Mouse (Mus musculus) heart, postnatal 4 days (tissue): Measurements from ENCODE around the gene Coq4. TPM values are rescaled to one million over a fixed set of nuclear protein-coding genes. Genes with fewer than 3 reads are reported as not detected.
A peak's percentile ranks its signal among the peaks of the same experiment; 100 is the strongest.
"Not testable (repeated sequence)": the region's sequence is repeated elsewhere in the genome, so short reads cannot be mapped to it uniquely, and the experiment has no call there.

Experiments
- DNase-seq: peaks from one replicate; pipeline ENCODE4 v3.0.0; 2021
- total RNA-seq, 2 experiments: library from RNA; stranded (reverse); gene quantifications; 2 replicates each; pipeline ENCODE4 v1.2.3; 2021

Coq4 gene
- total RNA-seq = 10 to 100 TPM; 14.6 to 14.7 TPM

DNA sequence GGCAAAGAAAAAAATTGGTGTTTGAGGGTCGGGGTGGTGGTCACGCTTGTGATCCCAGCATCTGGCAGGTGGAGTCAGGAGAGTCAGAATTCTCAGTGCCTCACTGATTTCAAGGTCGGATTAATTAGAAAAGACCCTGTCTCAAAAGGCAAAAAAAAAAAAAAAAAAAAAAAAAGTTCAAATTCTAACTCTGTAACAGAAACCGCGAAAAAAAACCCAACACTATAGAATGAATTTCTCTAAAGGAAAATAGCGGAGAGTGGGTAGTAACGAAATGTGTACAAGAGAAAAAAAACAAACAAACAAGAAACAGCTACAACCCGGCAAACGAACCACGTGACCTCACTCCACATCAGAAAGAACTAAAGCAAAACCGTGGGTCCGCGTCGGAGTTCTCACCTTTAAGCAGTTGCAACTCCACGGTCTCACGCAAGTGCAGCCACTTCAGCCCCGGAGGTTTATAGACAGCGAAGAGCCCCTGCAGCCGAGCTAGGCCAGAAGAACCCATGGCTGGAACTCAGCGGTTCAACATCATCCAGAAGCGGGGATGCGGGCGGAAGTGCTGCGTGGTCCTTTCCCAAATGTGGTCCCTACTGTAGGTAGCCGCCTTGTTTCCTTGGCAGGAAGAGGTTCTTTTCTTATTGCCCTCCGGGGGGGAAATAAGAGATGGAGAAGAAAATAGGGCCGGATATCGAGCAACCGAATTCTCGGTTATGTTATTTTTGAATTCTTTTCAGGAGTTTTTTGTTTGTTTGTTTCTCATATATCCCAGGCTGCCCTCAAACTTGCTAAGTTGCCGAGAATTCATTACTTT lies at the start of gene Coq4:
Coq4 (plus strand) TSS at position 390 of the 814 bp plus-strand sequence.
- DNase-seq = peak; percentile 90

DNA sequence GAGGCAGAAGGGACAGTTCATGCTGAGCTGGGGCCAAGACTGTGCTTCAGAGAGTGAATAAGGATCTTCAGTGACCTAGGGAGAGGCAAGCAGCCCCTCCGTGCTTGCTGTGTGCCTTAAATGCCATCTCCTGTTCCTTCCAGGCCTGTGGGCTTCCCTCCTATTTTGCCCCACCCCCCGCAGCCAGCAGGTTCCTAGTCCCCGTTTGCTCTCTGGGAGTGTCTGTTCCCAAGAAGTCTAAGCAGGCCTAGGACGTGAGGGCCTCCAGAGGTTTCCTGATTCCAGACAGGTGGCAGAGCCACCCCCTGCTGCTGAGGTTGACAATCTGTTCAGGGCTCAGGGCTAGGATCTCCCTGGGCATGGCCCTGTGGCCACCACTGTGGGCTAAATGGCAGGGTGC lies 48.5 kb upstream of the Coq4 start:
- DNase-seq = no peak

DNA sequence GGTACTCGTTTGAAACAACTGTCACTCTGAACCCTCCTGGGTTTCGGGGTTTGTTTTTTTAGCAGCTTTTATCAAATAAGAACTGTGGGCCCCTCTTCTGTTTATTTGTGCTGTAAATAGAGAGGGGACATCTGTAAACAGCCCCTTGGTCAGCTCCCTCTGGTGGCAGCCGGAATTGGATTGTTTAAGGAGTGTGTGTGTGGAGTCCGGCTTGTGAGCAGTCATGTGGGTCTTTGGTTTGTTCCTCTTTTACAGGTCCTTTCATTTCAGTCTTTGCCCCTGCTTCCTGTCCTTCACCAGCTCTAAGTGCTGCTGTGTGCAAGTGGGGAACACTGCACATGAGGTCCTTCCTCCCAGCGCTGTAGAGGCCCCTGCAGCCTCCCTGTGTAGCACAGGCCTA lies 47.9 kb upstream of the Coq4 start:
- DNase-seq = no peak

DNA sequence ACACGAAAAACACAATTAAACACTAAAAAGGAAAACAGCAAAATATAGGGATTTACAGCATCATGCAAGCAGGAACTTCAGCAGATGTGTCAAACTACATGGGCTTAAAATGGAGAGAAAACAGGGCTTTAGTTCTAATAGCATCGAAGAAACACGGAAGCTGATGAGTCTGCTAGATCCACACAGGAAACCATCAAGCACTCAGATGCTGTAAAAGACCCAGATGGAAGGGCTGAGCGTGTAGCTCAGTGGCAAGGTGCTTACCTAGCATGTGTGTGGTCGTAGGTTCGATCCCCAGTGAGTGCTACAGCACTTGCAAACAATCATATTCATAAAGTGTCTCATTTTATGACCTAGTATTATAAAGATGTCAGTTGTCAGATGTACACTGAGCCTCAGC lies 46.1 kb upstream of the Coq4 start:
- no peak for DNase-seq

DNA sequence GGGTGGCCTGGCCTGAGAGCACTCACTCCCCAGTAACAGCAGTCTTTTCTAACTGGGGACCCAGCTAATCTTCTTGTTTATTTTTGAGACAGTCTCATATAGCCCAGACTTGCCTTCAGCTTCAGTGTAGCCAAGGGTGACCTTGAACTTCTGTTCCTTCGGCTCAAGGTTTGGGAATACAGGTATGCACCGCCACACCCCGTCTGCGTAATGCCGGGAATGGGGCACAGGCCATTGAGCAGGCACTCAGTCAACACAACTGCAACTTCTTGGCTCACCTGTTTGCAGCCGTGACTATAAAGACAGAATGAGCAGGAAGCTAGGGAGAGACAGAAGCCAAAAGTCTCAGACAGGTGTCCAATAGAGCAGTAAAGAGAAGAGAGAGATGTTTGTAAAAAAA lies 43.0 kb upstream of the Coq4 start:
- no peak for DNase-seq

DNA sequence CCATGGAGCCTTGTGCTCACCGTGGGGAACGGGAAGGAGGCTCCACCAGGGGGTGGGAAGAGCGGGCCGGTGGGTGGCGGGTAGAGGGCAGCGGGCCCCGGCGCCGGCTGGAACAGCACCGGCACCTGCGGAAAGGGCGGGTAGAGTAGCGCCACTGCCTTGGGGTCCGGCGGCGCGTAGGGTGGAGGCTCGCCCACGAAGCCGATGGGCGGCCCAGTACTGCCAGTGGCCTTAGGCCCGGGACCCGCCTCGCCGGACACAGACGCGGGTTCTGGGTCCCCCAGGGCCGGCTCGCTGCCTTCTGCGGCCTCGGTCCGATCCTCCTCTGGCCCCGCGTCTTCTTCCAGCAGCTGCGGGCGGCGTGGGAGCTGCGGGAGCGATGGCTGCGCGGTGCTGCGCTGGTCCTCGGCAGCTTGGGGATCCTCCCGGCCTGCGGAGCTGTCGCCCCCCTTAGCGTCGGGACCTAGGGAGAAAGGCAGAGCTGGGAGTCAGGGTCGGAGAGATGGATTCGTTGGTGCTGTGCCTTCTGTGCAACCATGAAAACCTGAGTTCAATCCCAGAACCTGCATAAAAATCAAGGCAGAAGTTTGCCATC lies 40.0 kb upstream of the Coq4 start:
- DNase-seq = no peak

DNA sequence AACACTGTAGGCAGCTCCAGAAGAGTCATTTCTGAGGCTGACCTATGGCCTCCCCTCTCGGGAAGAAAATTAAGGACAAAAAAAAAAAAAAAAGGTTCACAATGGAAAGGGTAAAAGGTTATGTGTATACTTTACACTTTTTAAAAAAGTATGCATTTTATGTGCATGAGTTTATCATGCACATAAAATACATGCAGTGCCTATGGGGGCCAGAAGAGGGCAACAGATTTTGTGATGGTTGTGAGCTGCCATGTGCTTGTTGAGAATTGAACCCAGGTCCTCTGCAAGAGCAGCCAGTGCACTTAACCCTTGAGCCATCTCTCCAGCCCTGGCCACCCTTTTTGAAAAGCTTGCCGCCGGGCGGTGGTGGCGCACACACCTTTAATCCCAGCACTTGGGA lies 39.4 kb upstream of the Coq4 start:
- DNase-seq = no peak

DNA sequence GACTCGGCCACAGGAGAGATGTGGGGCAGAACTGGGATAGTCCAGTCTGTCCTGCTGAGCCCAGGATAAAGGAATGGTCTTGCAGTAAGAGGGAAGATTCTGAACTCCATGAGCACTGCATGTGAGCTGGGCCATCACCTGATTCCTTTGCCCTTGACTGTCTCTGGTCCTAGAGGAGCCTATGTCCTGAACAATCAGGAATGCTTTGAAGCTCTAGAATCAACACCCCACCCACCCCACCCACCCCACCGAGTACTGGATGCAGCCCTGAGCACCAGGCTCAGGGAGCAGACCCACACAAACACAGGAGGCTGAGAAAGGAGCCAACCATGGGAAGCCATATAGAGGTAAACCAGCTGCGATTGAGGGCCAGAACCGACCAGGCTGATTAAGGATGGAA lies 38.8 kb upstream of the Coq4 start:
- DNase-seq = no peak

DNA sequence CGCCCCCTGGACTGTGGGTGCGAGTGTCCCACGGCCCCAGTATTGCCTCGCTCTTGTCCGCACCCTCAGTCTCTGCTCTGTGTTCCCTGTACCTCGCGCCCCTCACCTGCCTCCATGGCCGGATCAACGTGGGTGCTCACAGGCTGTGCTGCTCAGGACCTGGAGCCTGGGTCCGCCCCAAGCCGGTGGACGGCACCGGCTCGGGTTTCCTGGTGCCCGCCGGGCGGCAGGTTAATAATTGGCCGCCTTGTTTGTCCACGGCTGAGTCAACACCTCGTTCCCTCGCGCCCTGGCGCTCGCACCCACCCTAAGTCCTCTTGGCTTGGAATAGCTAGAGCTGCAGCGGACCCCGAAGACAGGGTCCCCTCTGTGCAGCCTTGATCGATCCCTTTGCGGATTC lies 35.8 kb upstream of the Coq4 start, which contains the start of gene Gm13420:
Gm13420 (minus strand) TSS at position 189 of the 400 bp plus-strand sequence.
- peak; percentile 3 for DNase-seq

DNA sequence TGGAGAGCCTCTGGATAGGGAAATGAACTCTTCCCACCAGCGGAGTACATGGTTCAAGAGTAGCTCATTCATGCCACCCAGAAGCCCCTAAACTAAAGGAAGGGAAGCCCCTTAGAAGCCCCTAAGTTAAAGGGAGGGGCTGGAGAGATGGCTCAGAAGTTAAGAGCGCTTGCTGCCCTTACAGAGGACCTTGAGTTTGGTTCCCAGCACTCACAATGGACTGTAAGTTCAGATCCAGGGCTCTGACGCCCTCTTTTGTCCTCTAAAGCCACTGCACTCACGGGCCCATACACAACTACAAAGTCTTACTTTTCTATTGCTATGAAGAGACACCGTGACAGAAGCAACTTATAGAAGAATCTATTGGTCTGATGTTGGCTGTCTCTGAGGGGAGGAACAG lies 34.9 kb upstream of the Coq4 start:
- no peak for DNase-seq

DNA sequence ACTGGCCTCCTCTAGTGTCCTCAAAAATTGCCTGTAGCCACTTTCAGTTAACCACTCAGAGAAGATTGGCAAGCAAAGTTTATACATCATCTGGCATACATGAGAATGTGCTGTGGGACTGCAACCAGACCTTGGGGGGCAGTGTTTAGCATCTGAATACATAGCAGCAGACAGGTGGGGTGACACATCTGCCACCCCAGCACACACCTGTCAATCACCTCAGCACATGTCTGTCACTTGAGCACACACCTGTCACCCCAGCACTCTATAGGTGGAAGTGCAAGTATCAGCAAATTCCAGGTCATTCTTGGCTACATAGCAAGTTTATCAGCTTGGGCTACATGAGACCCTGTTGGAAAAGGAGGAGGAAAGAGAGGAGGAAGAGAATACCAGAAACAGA lies 31.6 kb upstream of the Coq4 start:
- DNase-seq = no peak

DNA sequence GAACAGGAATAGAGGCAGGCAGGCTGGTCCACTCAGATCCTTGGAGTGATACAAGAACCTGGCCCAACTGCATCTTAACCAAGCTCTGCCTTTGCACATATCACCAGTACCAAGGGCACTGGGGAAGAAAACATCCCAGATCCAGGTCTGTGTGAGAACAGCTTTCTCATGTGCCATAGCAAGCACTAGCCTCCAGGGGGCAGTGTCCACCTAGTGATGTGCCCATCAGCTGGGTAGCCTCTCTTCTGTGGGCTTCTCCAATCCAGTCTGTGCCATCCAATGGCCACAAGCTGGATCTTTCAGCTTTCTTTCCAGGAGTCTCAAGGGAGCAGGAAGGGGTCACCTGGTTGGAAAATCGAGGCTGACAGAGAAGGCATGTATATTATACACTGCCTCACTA lies 22.5 kb upstream of the Coq4 start:
- peak; percentile 74 for DNase-seq

DNA sequence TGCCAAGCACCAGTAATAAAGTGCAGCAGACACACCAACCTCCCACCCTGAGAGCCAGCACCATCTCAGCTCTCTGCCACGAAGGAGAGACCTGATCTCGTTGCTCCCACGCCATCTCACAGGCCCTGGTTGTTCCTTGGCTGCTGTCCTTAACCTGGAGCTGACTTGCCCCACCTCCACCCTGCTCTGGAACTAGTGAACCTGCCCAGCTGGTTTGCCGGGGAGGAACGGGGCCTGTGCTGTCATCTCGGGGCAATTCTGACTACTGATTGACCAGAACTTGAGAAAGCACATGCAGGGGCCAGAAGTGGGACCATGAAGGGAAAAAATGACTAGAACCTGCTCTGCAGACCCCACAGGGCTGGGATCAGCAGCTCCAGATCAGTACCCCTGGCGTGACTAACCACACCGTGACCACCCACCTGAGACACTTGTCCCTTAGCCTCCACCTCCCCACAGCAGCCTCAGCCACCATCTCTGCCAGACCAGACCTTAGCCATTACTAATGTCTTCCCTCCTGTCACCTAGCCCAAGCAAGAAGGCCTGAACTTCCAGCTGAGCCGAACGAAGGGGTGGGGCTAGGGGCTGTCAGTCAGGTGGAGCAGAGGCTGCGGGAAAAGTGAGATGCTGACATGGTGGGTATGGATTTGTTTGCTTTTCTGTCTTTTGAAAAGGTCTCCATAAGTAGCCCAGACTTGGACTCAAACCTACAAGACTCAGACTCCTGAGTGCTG lies 19.1 kb upstream of the Coq4 start:
- no peak for DNase-seq

DNA sequence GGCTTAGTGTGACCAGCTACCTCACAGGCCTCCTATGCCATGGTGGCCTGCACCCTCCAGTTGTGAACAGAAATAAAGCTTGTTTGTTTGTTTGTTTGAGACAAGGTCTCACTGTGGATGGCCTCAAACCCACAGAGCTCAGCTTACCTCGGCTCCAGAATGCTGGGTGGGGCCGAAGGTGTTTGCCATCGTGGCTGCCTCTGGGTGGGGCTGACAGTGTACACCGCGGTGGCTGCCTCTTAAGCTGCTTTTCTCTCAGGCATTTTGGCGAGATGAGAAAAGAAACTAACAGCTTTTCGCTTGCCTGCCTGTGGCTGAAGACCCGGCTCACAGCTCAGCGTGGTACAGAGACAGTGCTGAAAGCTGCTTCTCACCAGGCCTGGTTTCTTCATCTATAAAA lies 18.4 kb upstream of the Coq4 start:
- no peak for DNase-seq

DNA sequence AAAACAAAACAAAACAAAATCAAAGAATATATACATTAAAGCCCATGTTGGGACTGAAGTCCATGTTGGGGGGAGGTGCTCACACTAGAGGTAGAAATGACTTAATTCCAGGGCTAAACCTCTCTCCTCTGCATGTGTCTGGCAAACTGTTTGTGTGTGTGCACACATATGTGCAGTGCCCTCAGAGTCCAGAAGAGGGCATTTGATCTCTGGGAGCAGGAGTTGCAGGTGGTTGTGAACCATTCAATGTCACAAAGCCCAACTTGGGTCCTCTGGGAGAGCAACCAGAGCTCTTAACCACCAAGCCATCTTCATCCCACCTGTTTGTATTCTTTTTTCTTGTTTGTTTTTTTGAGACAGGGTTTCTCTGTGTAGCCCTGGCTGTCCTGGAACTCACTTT lies 17.1 kb upstream of the Coq4 start:
- no peak for DNase-seq

DNA sequence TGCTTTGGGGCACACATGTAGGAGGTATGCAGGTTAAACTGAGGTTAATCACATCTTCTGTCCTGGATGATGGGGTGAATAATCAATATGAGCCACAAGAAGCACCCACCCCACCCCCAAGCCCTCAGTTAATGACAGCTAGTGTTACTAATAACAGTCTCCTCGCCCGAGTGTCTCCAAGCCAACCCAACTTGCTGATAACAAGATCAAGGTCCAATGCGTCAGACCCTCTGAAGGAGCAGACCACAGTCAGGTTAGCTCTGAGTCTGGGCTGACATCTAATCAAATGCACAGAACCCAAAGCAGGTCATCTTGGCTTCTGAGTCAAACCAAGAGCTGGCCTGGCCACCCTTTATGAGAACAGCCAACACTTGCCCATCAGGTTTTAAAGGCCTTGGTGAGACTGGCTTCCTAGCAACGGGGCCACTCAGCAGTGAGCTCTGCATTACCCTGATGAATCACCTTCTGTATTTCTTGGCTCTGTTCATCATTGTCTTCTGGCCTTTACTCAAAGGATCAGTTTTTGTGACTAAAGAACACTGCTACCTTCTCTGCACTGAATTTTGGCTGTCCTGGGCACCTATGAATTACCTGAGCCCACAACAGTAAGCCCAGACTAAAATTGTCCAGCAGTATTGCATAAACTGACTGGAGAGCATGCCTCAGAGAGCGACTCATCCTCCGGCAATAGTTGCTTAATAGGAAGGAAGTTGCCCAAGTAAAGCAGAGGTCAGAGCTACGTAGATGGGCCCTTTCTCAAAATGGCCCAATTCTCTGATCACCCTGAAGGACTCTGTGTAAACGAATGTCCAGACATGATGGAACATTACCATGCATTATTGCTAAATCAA lies 15.5 kb upstream of the Coq4 start:
- DNase-seq = no peak

DNA sequence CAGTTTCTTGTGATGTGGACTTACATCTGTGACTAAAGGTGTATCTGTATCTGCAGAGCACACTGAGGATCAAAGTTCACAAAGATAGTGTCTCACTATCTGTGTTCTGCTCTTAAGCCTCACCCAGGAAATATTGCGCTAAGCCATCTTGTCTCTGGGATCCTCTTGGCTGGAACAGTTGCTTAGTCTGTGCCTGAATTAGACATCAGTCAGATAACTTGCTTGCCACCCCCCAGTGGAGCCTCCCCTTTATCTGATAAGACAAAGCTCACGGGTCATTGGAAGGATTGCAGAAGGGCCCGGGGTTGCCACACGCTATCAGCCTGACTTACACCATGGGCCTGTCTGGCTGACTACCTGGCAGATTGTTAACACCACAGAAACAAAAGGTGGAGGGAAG lies 14.0 kb upstream of the Coq4 start:
- DNase-seq = no peak

DNA sequence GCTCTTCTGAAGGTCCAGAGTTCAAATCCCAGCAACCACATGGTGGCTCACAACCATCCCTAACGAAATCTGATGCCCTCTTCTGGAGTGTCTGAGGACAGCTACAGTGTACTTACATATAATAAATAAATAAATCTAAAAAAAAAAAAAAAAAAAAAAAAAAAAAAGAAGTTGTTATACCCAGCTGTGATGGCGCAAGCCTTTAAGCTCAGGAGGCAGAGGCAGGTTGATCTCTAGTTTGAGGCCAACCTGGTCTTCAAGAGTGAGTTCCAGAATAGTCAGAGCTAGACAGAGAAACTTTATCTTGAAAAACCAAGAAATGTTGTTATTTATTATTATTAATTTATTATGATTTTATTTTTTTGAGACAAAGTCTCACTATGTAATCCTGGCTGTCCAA lies 6.0 kb upstream of the Coq4 start:
- DNase-seq = not testable (repeated sequence)

DNA sequence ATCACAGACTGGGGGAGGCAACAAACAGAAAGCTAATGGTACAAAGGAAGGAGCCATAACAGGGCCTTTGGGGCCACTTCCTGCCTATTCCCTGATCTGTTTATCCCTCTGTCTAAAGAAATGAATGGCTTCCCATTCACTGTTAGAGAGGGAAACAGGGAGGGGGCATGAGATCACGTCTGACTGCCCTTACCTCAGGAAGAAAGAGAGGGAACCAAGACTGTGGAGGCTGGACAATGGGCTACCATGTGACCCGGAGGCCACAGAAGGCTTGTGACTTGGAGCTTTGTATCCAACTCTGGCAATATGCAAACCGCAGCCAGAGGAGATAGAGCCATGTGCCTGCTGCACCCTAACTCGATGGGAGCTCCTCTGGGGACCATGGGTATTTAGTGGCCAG lies 3.0 kb upstream of the Coq4 start:
- DNase-seq = no peak

DNA sequence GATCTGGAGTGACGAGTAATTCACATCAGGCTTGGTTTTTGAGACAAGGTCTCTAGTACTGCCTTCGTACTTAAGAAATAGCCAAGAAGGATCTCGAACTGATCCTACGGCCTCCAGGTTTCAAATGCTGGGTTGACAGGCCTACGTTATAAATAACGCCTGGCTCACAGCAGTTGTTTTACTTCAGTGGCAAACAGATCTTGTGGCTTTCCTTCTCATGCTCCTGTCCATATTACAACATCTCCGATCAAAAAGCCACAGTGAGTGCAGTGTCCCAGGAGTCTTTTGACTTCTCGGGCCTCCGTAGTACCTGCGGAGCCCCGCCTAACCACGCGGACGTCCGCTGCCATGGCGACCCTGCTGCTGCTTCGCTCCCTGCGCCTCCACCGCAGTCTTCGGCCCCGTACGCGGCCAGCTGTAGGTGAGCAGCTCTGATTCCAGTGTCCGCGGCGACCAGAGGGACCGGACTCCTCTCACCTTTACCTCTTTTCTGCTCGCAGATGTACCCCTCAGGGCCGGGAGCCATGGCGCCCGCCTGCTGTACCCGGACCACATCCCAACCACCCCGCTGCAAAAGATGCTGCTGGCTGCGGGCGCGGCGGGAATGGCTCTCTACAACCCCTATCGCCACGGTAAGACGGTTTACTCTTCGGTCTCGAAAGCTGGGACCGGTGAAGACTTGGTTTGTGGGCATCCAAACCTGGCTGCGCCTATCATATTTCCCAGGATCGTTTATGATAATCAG lies 816 bp downstream of the Coq4 start, which contains the start of gene Trub2:
Trub2 (minus strand) TSS at position 566 of the 745 bp plus-strand sequence.
- peak; percentile 80 for DNase-seq

DNA sequence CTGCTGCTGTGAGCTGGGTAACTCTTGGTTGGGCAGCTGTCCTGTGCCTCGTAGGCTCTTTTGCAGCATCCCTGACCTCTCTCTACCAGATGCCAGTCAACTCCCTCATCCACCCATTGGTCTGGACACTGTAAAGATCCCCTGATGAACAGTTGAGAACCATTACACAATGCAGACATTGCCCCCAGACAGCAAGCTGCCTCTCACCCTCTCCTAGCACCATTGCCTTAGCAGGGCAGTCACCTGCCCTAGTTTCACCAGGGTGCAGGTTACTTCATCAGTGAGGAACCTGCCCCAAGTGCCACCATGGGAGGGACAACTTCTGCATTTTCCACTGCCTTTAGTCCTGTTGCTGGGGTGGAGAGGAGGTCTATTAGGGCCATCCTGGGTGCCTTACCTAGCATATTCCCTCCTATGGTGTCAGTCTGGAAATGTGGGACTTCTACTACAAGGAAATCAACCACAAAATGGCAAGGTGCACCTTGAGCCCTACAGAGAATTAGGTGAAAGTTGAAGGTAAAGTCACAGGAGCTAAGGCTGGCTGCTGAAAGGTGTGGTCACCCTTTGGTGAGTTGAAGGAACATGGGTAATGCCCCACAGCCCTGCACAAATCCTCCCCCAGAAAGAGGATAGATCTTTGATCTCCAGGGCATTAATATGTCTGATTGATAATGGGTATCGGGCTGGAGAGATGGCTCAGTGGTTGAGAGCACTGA lies 5.6 kb downstream of the Coq4 start:
- no peak for DNase-seq
